Mouse (Mus musculus): Measurements from ENCODE around the gene Slc29a3. TPM values are rescaled to one million over a fixed set of nuclear protein-coding genes. Genes with fewer than 3 reads are reported as not detected.

The Slc29a3 gene
- polyA plus RNA-seq, 1 experiment, result 4.7 TPM

DNA sequence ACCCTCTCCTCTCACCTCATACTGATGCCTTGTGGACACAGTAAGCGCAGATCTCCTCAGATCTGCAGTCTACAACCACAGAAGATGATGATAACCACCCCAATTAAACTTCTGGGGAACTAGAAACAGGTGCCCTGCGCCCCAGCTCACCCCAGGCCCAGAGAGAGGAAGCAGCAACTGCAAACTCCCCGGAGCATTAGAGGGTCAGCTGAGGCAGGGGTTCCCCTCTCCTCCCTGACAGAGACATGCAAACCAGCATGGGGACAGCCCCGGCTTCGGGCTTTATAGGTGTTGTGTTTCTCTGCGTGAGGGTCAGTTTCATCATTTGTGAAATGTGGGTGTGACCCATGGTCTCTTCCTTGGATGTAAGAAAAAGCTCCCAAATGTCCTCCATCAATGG is 54.8 kb downstream of the Slc29a3 start:
- H3K79me2 ChIP-seq (ENCODE audit: control insufficient read depth, insufficient read depth), result no peaks in the 10 kb centered on the region
- peaks cover 46% of the 10 kb centered on the region for H3K27me3 ChIP-seq (ENCODE audit: control insufficient read depth, insufficient read depth, insufficient read length)
- no peak overlapping the region for H3K4me2 ChIP-seq (ENCODE audit: low read depth)
- TF ChIP-seq SRF (IDR thresholded peaks at IDR 0.05; ENCODE audit: control insufficient read depth, insufficient read length, low read depth), result no peak
- H3K4me3 ChIP-seq, result no peak overlapping the region
- H3ac ChIP-seq (ENCODE audit: control insufficient read depth, insufficient read length), result no peak overlapping the region
- no peaks in the 10 kb centered on the region for H3K36me3 ChIP-seq (ENCODE audit: control insufficient read depth, insufficient read depth)

DNA sequence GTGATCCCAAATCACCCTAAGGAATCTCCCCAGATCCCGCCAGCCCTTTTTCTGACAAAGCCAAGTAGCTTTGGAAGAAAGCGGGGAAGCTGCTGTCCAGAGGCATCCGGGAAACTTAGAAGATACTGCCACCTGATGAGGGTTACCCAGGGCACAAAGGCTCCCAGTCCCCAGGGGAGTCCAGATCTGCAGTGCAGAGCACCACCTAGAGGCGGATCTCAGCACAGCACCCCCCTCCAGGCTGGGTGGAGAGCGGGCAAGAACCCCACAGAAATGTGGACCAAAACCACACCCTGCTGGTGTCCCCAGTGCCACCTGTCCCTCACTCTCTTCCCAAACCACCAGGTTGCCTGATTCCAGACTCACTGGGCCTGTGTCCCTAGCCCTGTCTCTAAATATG is 55.6 kb downstream of the Slc29a3 start:
- no peaks in the 10 kb centered on the region for H3K36me3 ChIP-seq (ENCODE audit: control insufficient read depth, insufficient read depth)
- H3ac ChIP-seq (ENCODE audit: control insufficient read depth, insufficient read length), result no peak overlapping the region
- peaks cover 48% of the 10 kb centered on the region for H3K27me3 ChIP-seq (ENCODE audit: control insufficient read depth, insufficient read depth, insufficient read length)
- TF ChIP-seq USF1 (IDR thresholded peaks at IDR 0.05; ENCODE audit: low read depth) (no peak), E2F4 (IDR thresholded peaks at IDR 0.05; ENCODE audit: insufficient read depth) (no peak), SRF (IDR thresholded peaks at IDR 0.05; ENCODE audit: control insufficient read depth, insufficient read length, low read depth) (no peak), MYOD1 (IDR thresholded peaks at IDR 0.05; ENCODE audit: control insufficient read depth in 1 of 3, insufficient read length in 2 of 3, low read depth in 2 of 3) (no peak), TCF12 (IDR thresholded peaks at IDR 0.05; ENCODE audit: insufficient read depth, poor library complexity, severe bottlenecking) (no peak), POLR2A (IDR thresholded peaks at IDR 0.05; ENCODE audit: insufficient read length, low read depth) (no peak)
- no peak overlapping the region for H3K4me3 ChIP-seq
- no peaks in the 10 kb centered on the region for H3K79me2 ChIP-seq (ENCODE audit: control insufficient read depth, insufficient read depth)
- no peak overlapping the region for H3K4me2 ChIP-seq (ENCODE audit: low read depth)

DNA sequence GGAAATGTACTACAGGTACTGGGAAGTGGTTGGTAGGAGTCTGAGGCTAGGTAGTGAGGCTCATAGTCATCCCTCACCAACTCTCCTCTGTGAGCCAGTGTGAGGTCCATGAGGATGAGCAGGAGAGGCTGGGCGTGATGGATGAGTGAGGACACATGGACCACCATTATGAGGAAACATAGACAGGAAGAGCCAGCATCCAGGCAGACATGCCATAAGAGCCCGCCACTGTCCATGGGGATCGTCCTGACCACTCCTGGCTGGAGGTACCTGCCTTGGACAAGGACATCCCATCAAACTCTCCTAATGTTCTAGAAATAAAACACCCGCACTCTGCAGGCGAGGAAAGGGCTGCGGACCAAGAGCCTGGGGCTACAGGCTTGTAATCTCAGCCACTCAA is 56.2 kb downstream of the Slc29a3 start, which contains the start of gene Cdh23:
TSS of gene Cdh23 (minus strand) at position 101 of the 400 bp plus-strand sequence.
- H3K4me2 ChIP-seq (ENCODE audit: low read depth), result no peak within 1 kb of the TSS
- H3ac ChIP-seq (ENCODE audit: control insufficient read depth, insufficient read length), result no peak within 1 kb of the TSS
- no peaks in the 10 kb centered on the region for H3K79me2 ChIP-seq (ENCODE audit: control insufficient read depth, insufficient read depth)
- peaks cover 47% of the 10 kb centered on the region for H3K27me3 ChIP-seq (ENCODE audit: control insufficient read depth, insufficient read depth, insufficient read length)
- no peaks in the 10 kb centered on the region for H3K36me3 ChIP-seq (ENCODE audit: control insufficient read depth, insufficient read depth)
- H3K4me3 ChIP-seq, result no peak within 1 kb of the TSS
- TF ChIP-seq POLR2AphosphoS2 (IDR thresholded peaks at IDR 0.05; ENCODE audit: insufficient read length, low read depth), result no peak
- no peak for TF ChIP-seq SRF (IDR thresholded peaks at IDR 0.05; ENCODE audit: control insufficient read depth, insufficient read length, low read depth)
- TF ChIP-seq MYOD1 (IDR thresholded peaks at IDR 0.05; ENCODE audit: control insufficient read depth in 1 of 3, insufficient read length in 2 of 3, low read depth in 2 of 3), result no peak
- TF ChIP-seq REST (IDR thresholded peaks at IDR 0.05; ENCODE audit: insufficient read depth, insufficient read length), result no peak
- no peak for TF ChIP-seq E2F4 (IDR thresholded peaks at IDR 0.05; ENCODE audit: insufficient read depth)
- no peak for TF ChIP-seq TCF12 (IDR thresholded peaks at IDR 0.05; ENCODE audit: insufficient read depth, poor library complexity, severe bottlenecking)
- no peak for TF ChIP-seq MAX (IDR thresholded peaks at IDR 0.05; ENCODE audit: low read depth)
- no peak for TF ChIP-seq POLR2A (IDR thresholded peaks at IDR 0.05; ENCODE audit: insufficient read length, low read depth)
- TF ChIP-seq CEBPB (IDR thresholded peaks at IDR 0.05; ENCODE audit: insufficient read depth, poor library complexity, severe bottlenecking), result no peak
- TF ChIP-seq TCF3 (IDR thresholded peaks at IDR 0.05; ENCODE audit: insufficient read length, low read depth), result no peak
- no peak for TF ChIP-seq USF1 (IDR thresholded peaks at IDR 0.05; ENCODE audit: low read depth)
- no peak for TF ChIP-seq MYOG (IDR thresholded peaks at IDR 0.05; ENCODE audit: control insufficient read depth in 1 of 3, insufficient read depth in 1 of 3, insufficient read length in 2 of 3, low read depth in 2 of 3)

DNA sequence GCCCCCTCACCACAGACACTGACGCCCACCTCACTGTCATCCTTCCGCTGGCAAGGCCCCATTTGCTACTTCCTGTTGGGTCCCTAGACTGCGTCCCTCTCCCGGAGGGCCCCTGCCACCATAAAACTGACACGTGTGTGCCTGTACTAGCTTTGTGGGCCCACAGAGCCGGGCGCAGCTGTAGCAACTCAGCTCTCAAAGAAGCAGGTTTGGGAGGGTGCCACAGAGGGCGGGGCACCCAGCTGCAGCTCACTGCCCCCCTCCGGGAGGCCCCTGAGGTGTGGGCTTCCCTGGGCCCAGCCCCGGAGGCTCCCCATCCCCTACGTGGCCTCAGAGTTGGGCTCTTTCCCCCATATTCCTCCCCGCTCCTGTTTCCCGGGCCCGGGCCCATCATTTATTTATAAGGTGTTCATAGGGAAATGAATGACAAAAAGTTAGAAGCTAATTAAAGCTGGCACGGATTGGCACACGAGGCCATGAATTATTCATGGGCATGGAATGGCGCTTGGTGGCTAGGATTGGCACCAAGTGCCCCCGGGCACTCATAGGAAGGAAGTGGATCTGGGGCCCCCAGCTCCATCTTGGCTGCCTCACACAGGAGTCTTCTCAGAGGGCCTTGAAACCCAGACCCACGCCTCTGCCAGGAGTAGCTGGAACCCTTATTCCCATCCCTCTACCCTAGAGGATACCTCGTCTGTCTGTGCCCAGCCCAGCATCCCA is 60.8 kb downstream of the Slc29a3 start:
- Histone ChIP-seq H3K36me3 (ENCODE audit: control insufficient read depth, insufficient read depth) (no peaks in the 10 kb centered on the region), H3K79me2 (ENCODE audit: control insufficient read depth, insufficient read depth) (no peaks in the 10 kb centered on the region), H3K4me3 (no peak overlapping the region), H3ac (ENCODE audit: control insufficient read depth, insufficient read length) (no peak overlapping the region), H3K27me3 (ENCODE audit: control insufficient read depth, insufficient read depth, insufficient read length) (peaks cover 46% of the 10 kb centered on the region), H3K4me2 (ENCODE audit: low read depth) (no peak overlapping the region)
- no peak for TF ChIP-seq REST (IDR thresholded peaks at IDR 0.05; ENCODE audit: insufficient read depth, insufficient read length)
- TF ChIP-seq TCF3 (IDR thresholded peaks at IDR 0.05; ENCODE audit: insufficient read length, low read depth), result no peak
- no peak for TF ChIP-seq POLR2AphosphoS2 (IDR thresholded peaks at IDR 0.05; ENCODE audit: insufficient read length, low read depth)
- TF ChIP-seq CEBPB (IDR thresholded peaks at IDR 0.05; ENCODE audit: insufficient read depth, poor library complexity, severe bottlenecking), result no peak
- TF ChIP-seq SRF (IDR thresholded peaks at IDR 0.05; ENCODE audit: control insufficient read depth, insufficient read length, low read depth), result no peak
- TF ChIP-seq POLR2A (IDR thresholded peaks at IDR 0.05; ENCODE audit: insufficient read length, low read depth), result no peak
- TF ChIP-seq MYOG (IDR thresholded peaks at IDR 0.05; ENCODE audit: control insufficient read depth in 1 of 3, insufficient read depth in 1 of 3, insufficient read length in 2 of 3, low read depth in 2 of 3), result no peak
- TF ChIP-seq USF1 (IDR thresholded peaks at IDR 0.05; ENCODE audit: low read depth), result no peak
- TF ChIP-seq TCF12 (IDR thresholded peaks at IDR 0.05; ENCODE audit: insufficient read depth, poor library complexity, severe bottlenecking), result no peak

DNA sequence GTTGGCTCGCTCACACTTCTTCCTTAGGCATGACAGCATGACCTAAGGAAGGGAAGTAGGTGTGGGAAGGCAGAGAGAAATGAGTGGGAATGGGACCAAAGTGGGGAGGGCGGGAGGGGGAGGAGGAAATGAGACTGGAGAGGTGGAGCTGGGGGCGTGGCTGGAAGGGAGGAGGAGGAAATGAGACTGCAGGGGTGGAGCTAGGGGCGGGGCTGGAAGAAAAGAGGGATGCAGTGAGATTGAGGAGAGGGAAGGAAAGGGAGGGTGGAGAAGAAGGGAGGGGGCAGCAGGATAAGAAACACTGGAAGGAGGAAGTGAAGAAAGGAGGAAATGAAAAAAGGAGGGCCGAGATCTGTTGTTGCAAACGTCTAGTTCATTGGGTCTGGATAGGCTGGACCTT is 61.6 kb downstream of the Slc29a3 start:
- Histone ChIP-seq H3K36me3 (ENCODE audit: control insufficient read depth, insufficient read depth) (no peaks in the 10 kb centered on the region), H3ac (ENCODE audit: control insufficient read depth, insufficient read length) (no peak overlapping the region), H3K4me2 (ENCODE audit: low read depth) (no peak overlapping the region), H3K79me2 (ENCODE audit: control insufficient read depth, insufficient read depth) (no peaks in the 10 kb centered on the region), H3K27me3 (ENCODE audit: control insufficient read depth, insufficient read depth, insufficient read length) (peaks cover 55% of the 10 kb centered on the region), H3K4me3 (no peak overlapping the region)
- no peak for TF ChIP-seq POLR2A (IDR thresholded peaks at IDR 0.05; ENCODE audit: insufficient read length, low read depth)
- no peak for TF ChIP-seq POLR2AphosphoS2 (IDR thresholded peaks at IDR 0.05; ENCODE audit: insufficient read length, low read depth)
- no peak for TF ChIP-seq MYOD1 (IDR thresholded peaks at IDR 0.05; ENCODE audit: control insufficient read depth in 1 of 3, insufficient read length in 2 of 3, low read depth in 2 of 3)
- TF ChIP-seq TCF12 (IDR thresholded peaks at IDR 0.05; ENCODE audit: insufficient read depth, poor library complexity, severe bottlenecking), result no peak
- no peak for TF ChIP-seq CEBPB (IDR thresholded peaks at IDR 0.05; ENCODE audit: insufficient read depth, poor library complexity, severe bottlenecking)
- no peak for TF ChIP-seq SRF (IDR thresholded peaks at IDR 0.05; ENCODE audit: control insufficient read depth, insufficient read length, low read depth)
- TF ChIP-seq TCF3 (IDR thresholded peaks at IDR 0.05; ENCODE audit: insufficient read length, low read depth), result no peak
- no peak for TF ChIP-seq USF1 (IDR thresholded peaks at IDR 0.05; ENCODE audit: low read depth)
- TF ChIP-seq REST (IDR thresholded peaks at IDR 0.05; ENCODE audit: insufficient read depth, insufficient read length), result no peak
- TF ChIP-seq MYOG (IDR thresholded peaks at IDR 0.05; ENCODE audit: control insufficient read depth in 1 of 3, insufficient read depth in 1 of 3, insufficient read length in 2 of 3, low read depth in 2 of 3), result no peak
- no peak for TF ChIP-seq E2F4 (IDR thresholded peaks at IDR 0.05; ENCODE audit: insufficient read depth)
- TF ChIP-seq MAX (IDR thresholded peaks at IDR 0.05; ENCODE audit: low read depth), result no peak

Data from myocyte (in vitro differentiated cells).